Comparison of ENCODE assay signal across 7 mouse cellular contexts in the genomic region with DNA sequence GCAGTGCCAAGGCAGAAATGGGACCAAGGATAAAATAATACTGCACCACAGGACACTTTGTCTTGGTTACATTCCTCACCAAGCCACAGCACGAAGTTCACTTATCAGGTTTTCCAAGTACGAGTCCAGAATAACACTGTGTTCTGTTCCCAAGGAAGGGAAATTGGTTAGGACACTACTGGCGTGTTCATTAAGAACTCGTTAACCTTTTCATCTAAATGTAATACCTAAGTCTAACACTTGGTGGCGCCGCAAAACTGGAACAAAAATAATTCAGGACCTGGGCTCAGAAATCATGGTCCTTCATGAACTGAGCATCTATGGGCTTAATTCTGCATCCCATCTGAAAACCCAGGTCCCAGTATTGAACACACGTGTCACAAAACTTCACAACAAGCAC. TPM values are rescaled to one million over a fixed set of nuclear protein-coding genes. Genes with fewer than 3 reads are reported as not detected.
A peak's percentile ranks its signal among the peaks of the same experiment; 100 is the strongest.
DNase-seq lines count a peak whose midpoint lies in the region; ATAC-seq and TF ChIP-seq lines count a peak whose summit lies in the region.

No protein-coding gene starts in this region.

- ATAC-seq in CD4-positive, CD25-positive, alpha-beta regulatory T cell, adult 4 months, result peak; percentile 32
- no peak for ATAC-seq in liver, embryonic 14.5 days (ENCODE audit: insufficient read depth)
- ATAC-seq in stomach, postnatal 0 days (ENCODE audit: low FRiP score, low TSS enrichment), result no peak

- H3K4me1 ChIP-seq in cortical plate, adult 2 months (ENCODE audit: control insufficient read depth, insufficient read depth, low read length), result no peaks in the 10 kb centered on the region; the same call in 1 of the 2 replicates
- H3K4me1 ChIP-seq in liver, embryonic 14.5 days (replicated peaks; ENCODE audit: control insufficient read depth in 2 of 2, insufficient read depth in 2 of 2, low read length in 1 of 2), result peaks cover 7 to 8% of the 10 kb centered on the region in 2 experiments
- H3K4me1 ChIP-seq in stomach, postnatal 0 days (replicated peaks; ENCODE audit: control insufficient read depth, insufficient read depth), result no peaks in the 10 kb centered on the region

- no peak for TF ChIP-seq POLR2A in cortical plate, adult 2 months (IDR thresholded peaks at IDR 0.05; ENCODE audit: extremely low read depth, insufficient read depth, low read length)

- peak; percentile 69 to 83 for DNase-seq in layer of hippocampus, adult 2 months (ENCODE audit: low spot score in 2 of 2)
- no peak for DNase-seq in layer of hippocampus, adult 9-11 months
- peak; percentile 61 for DNase-seq in MEL-GATA-1-ER (ENCODE audit: extremely low read depth, low read depth)
- DNase-seq in liver, embryonic 14.5 days (ENCODE audit: low read depth in 3 of 3, low spot score in 3 of 3), result peak; percentile 43 to 66 (median 60)
- DNase-seq in stomach, postnatal 0 days (ENCODE audit: low spot score), result no peak

- WGBS in liver, embryonic 14.5 days (ENCODE audit: insufficient replicate concordance), result 14% methylated on average over 7 of the region's 7 CpGs
- 13% methylated on average over 7 of the region's 7 CpGs for WGBS in stomach, postnatal 0 days

- TF ChIP-seq EP300 in liver, embryonic 14.5 days (IDR thresholded peaks at IDR 0.05; ENCODE audit: low read depth), result no peak
- no peak for TF ChIP-seq EP300 in stomach, postnatal 0 days (optimal IDR thresholded peaks at IDR 0.05)

- no peak overlapping the region for H3K4me2 ChIP-seq in liver, embryonic 14.5 days (ENCODE audit: low read depth)
- H3K4me2 ChIP-seq in stomach, postnatal 0 days (replicated peaks; ENCODE audit: low read depth), result no peak overlapping the region

- H3K9me3 ChIP-seq in liver, embryonic 14.5 days (ENCODE audit: control insufficient read depth, low read length), result no peaks in the 10 kb centered on the region
- H3K9me3 ChIP-seq in stomach, postnatal 0 days (ENCODE audit: control insufficient read depth, low read length), result no peaks in the 10 kb centered on the region

- H3K36me3 ChIP-seq in liver, embryonic 14.5 days (replicated peaks; ENCODE audit: control insufficient read depth, insufficient read depth, low read depth), result peaks cover 17% of the 10 kb centered on the region
- peaks cover 6% of the 10 kb centered on the region for H3K36me3 ChIP-seq in stomach, postnatal 0 days (ENCODE audit: control insufficient read depth, insufficient read depth, low read length)

- peak overlapping the region; percentile 51; the same call in 1 of the 2 replicates for H3K27ac ChIP-seq in layer of hippocampus, adult 2 months
- no peak overlapping the region for H3K27ac ChIP-seq in cortical plate, adult 2 months (ENCODE audit: insufficient read depth, low read length)
- H3K27ac ChIP-seq in liver, embryonic 14.5 days, result no peak overlapping the region
- H3K27ac ChIP-seq in stomach, postnatal 0 days (replicated peaks), result no peak overlapping the region

- no peaks in the 10 kb centered on the region for H3K27me3 ChIP-seq in liver, embryonic 14.5 days (ENCODE audit: control insufficient read depth, insufficient read depth, low read length)
- no peaks in the 10 kb centered on the region for H3K27me3 ChIP-seq in stomach, postnatal 0 days (ENCODE audit: control insufficient read depth, insufficient read depth, low read length)

- no peak overlapping the region for H3K4me3 ChIP-seq in layer of hippocampus, adult 2 months
- H3K4me3 ChIP-seq in cortical plate, adult 2 months (ENCODE audit: insufficient read depth, low read length), result no peak overlapping the region
- no peak overlapping the region for H3K4me3 ChIP-seq in liver, embryonic 14.5 days (ENCODE audit: insufficient read depth in 1 of 2, low read depth in 2 of 2, low read length in 2 of 2)
- no peak overlapping the region for H3K4me3 ChIP-seq in stomach, postnatal 0 days (ENCODE audit: low read depth, low read length)

- TF ChIP-seq CTCF in layer of hippocampus, adult 2 months (conservative IDR thresholded peaks at IDR 0.05), result peak; percentile 86
- TF ChIP-seq CTCF in cortical plate, adult 2 months (IDR thresholded peaks at IDR 0.05; ENCODE audit: extremely low read depth, insufficient read depth, low read length), result peak; percentile 15; the same call in 1 of the 2 replicates
- TF ChIP-seq CTCF in liver, embryonic 14.5 days (IDR thresholded peaks at IDR 0.05; ENCODE audit: low read depth), result peak; percentile 71
- TF ChIP-seq CTCF in stomach, postnatal 0 days (IDR thresholded peaks at IDR 0.05; ENCODE audit: low read depth), result peak; percentile 83

- H3K9ac ChIP-seq in liver, embryonic 14.5 days (replicated peaks), result no peak overlapping the region
- no peak overlapping the region for H3K9ac ChIP-seq in stomach, postnatal 0 days (ENCODE audit: low read length)

RNA-seq across cellular contexts. Expression of gene Ascc1, which starts 5.0 kb away (rescaled TPM):
- 10 to 100 TPM; 15.3 to 17.2 TPM for total RNA-seq in layer of hippocampus, adult 2 months (2021)
- polyA plus RNA-seq in CD4-positive, CD25-positive, alpha-beta regulatory T cell, adult 4 months (2017; shearing (Covaris generic)), result 10 to 100 TPM; 57.8 to 61.3 TPM
- 22.5 and 22.7 TPM in 2 replicates for polyA plus RNA-seq in cortical plate, adult 2 months (2012; rRNA removed)
- 6.7 and 10.7 TPM in 2 replicates for polyA plus RNA-seq in liver, embryonic 14.5 days (2012; rRNA removed)
- 15.7 and 16.8 TPM in 2 replicates for polyA plus RNA-seq in liver, embryonic 14.5 days (2014; fragmentation: Nextera tagmentation; extraction: Ambion mirVana)
- 29.0 and 31.6 TPM in 2 replicates for polyA plus RNA-seq in stomach, postnatal 0 days (2015; fragmentation: Nextera tagmentation; extraction: Ambion mirVana)

RNA-seq across cellular contexts. Expression of gene Anapc16, which starts 5.3 kb away (rescaled TPM):
- total RNA-seq in layer of hippocampus, adult 2 months (2021), result 10 to 100 TPM; 64.8 to 71.4 TPM
- 100 to 1,000 TPM in 1 of 2 experiments, 10 to 100 TPM in 1; 82.2 to 102 TPM for polyA plus RNA-seq in CD4-positive, CD25-positive, alpha-beta regulatory T cell, adult 4 months (2017; shearing (Covaris generic))
- 96.3 and 98.7 TPM in 2 replicates for polyA plus RNA-seq in cortical plate, adult 2 months (2012; rRNA removed)
- 26.6 and 29.9 TPM in 2 replicates for polyA plus RNA-seq in liver, embryonic 14.5 days (2012; rRNA removed)
- polyA plus RNA-seq in liver, embryonic 14.5 days (2014; fragmentation: Nextera tagmentation; extraction: Ambion mirVana), result 38.9 and 39.7 TPM in 2 replicates
- 76.8 and 86.4 TPM in 2 replicates for polyA plus RNA-seq in stomach, postnatal 0 days (2015; fragmentation: Nextera tagmentation; extraction: Ambion mirVana)

RNA-seq across cellular contexts. Expression of gene Ddit4, which starts 46.0 kb away (rescaled TPM):
- 10 to 100 TPM; 63.6 to 66.7 TPM for total RNA-seq in layer of hippocampus, adult 2 months (2021)
- 10 to 100 TPM; 16.6 to 32.8 TPM for polyA plus RNA-seq in CD4-positive, CD25-positive, alpha-beta regulatory T cell, adult 4 months (2017; shearing (Covaris generic))
- 35.7 and 38.3 TPM in 2 replicates for polyA plus RNA-seq in cortical plate, adult 2 months (2012; rRNA removed)
- polyA plus RNA-seq in liver, embryonic 14.5 days (2012; rRNA removed), result 2.5 and 3.3 TPM in 2 replicates
- 0.20 and 0.39 TPM in 2 replicates for polyA plus RNA-seq in liver, embryonic 14.5 days (2014; fragmentation: Nextera tagmentation; extraction: Ambion mirVana)
- polyA plus RNA-seq in stomach, postnatal 0 days (2015; fragmentation: Nextera tagmentation; extraction: Ambion mirVana), result 12.4 and 17.3 TPM in 2 replicates

Comparison
In these comparisons a context has a peak if more than half of its experiments do, and no peak if none do; other contexts are left out.
1. DNase-seq: peak in layer of hippocampus, adult 2 months (2 of 2), MEL-GATA-1-ER (single experiment) and liver, embryonic 14.5 days (3 of 3); none in layer of hippocampus, adult 9-11 months (single experiment) and stomach, postnatal 0 days (single experiment).
2. CTCF ChIP-seq: peak in every context shown above with its lines; median percentile 86 in layer of hippocampus, adult 2 months; 83 in stomach, postnatal 0 days; 71 in liver, embryonic 14.5 days; 15 in cortical plate, adult 2 months.